Mouse (Mus musculus): ENCODE data around the gene Nr2c1.

- TF ChIP-seq POLR2A (IDR thresholded peaks at IDR 0.05; ENCODE audit: low read depth, low read length) (no peak), CTCF (IDR thresholded peaks at IDR 0.05; ENCODE audit: borderline replicate concordance, insufficient read depth, low read length) (no peak)
Observed at GRCm38 (mm10) chr10:94151488-94151887, 3.7 kb downstream of the Nr2c1 start.

All from embryonic fibroblast, embryonic 13.5 days (primary cell).